Mouse (Mus musculus) erythroblast, adult 5-6 weeks (primary cell): ENCODE measurements at regions not wholly inside any gene's neighbourhood (a gene's known extent, or its start where the extent isn't known, plus 50 kb on each side); places are given as distances from the start of the nearest gene placed in this dataset.

ENCODE experiments used
- ATAC-seq: replicated peaks from 2 replicates; pipeline ENCODE4 v1.8.0; 2016; ENCODE audit warnings: moderate number of reproducible peaks, mild to moderate bottlenecking, moderate TSS enrichment, inconsistent platforms; ENCODE audit not compliant: poor library complexity, low FRiP score, severe bottlenecking

DNA sequence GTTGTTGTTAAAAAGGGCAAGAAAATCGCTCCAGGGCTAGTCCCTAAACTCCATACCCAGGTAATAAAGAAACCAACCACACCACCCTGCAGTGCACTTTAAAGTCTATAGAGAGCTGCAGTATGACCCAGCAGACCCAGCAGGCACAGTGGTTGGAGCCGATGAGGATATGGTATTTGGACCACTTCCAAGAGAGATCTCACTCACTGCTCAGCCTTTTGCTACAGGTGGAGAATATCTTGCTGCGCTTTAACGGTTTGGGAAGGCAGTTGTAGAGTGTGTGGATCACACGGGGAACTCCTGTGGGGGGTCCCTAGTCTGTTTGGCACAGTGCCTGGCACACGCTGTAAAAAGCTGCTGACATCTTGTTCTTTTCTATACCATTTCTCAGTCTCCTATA, 145.9 kb downstream of the Foxo1 start:
- no peak for ATAC-seq

DNA sequence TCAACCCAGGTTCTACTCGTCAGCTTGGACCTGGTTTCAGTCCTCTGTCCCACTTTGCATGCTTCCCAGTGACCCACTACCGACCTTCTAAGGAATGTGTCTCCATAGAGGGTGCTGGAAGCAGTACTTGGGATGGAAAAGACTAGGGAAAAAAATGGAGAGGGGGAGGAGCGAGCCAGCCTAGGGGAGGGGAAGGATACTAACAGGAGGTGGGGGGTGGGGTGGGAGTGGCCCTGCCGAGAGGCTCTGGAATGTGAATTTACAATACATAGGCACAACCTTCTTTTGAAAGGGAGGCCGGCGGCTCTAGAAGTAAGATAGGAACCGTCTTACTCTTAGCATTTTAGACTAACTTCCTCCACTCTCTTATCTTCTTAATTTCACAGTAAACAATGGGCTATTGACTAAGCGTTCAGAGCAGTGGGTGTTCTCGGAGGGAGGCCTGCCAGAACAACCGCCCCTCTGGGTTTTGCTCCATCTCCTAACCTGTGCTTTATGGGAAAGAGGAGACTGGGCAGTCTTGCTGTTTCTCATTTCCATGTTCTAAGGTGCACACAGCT, 145.1 kb downstream of the Foxo1 start:
- no peak for ATAC-seq

DNA sequence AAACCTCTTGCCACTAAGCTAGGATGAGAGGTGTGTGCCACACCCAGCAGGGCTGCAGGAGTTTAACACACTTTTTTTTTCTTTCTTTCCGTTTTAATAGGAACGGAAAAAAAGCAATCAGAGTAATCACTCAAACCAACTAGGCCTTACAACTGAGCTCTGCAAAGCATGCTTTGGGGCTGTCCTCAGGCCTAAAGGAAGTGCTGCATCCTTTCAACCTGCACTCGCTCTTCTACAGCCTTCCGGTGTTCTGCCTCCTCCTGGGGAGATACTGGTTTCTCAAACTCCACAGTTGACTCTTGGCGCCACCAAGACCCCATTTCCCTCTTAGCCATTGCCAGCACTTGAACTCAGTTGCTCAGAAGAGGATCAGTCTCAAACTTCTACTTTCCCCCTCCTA, 143.2 kb downstream of the Foxo1 start:
- no peak for ATAC-seq

DNA sequence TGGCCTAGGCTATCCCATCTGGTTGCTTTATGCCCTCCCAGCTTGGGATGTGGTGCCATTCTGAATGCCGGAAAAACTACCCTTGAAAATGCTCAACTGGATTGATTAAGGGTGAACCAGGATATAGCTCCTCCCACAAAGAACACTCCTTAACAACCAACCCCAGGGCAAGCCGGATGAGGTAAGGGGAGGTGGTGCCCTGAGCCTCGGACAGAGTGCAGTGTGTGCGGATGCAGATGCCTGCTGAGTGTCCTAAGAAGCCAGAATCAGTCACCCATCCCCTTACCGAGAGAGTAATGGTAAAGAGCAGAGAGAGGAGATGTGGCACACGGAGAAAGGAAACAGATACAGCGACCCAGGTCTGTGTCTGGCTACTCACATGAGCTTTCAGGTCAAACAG, 141.3 kb downstream of the Foxo1 start:
- ATAC-seq: no peak

DNA sequence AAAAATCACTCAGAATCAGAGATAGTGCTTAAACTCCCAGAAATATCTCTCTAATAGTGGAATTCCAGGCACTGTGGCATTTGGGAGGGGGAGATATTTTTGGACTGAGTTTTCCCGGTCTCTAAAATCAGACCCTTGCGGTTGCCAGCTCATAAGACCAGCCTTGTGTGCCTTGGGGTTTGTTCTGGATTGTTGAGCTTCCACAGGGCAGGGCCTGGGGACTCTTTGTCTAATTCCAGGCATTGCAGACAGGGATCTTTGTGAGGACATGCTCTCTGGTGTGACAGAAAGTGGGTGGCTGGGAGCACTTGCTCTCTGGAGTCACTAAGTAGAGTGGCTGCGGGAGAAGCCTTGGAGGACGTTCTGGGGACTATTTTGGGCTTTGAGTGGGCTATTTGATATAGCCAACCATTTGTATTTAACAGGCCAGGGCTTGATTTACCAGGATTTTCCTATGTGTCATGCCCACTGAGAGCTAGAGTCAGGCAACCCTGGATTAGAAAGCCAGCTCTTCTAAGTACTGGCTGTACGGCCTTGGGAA, 138.7 kb downstream of the Foxo1 start:
- ATAC-seq: no peak

DNA sequence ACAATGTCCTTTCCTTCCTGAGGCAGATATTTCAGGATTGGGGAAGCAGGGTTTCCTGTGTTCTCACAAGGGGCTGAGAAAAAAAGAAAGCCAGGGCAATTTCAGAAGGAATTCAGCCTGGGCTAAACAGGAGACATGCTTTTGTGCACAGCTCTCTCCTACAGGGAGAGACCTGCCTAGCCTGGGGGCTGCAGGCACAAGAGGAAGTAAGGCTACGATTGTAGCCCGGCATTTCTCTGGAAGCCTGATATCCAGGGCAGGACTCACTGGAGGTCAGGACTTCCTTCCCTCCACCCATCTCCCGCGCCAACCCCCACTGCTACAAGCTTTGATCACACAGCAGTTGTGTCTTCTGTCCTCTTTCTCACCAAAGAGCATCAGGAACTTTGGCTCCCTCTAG, 136.5 kb downstream of the Foxo1 start:
- ATAC-seq: no peak

DNA sequence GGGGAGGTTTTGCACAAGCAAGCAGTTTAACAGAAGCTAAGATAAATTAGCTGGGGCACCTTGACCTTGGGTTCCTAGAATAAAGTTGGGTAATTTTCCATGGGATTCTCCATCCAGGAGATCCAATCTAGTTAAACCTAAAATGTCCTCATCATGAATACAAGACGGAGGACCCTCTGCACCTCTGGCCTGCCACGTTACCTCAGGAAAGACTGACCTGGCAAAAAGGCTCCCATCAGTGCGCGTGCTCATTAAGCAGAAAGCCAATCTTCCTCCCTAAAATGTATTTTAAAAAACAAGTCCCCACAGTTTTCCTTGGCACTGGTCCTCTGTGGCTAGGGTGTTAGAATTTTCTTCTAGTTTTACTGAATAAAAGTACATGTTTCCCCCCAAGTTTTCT, 134.9 kb downstream of the Foxo1 start:
- no peak for ATAC-seq
